Mouse (Mus musculus) testis, adult 2 months (tissue): Measurements from ENCODE around the gene Lemd2. TPM values are rescaled to one million over a fixed set of nuclear protein-coding genes. Genes with fewer than 3 reads are reported as not detected.

Experiments used
- H3K27ac ChIP-seq: fragments of 200-500 bp; 2 replicates; pipeline ENCODE4 v1.5.1; 2012; ENCODE audit warnings: low read depth, low read length; ENCODE audit not compliant: control insufficient read depth, insufficient read depth
- H3K27me3 ChIP-seq: fragments of 200-500 bp; 2 replicates; pipeline ENCODE4 v1.6.1; 2012; ENCODE audit warnings: mild to moderate bottlenecking, low read length, moderate library complexity; ENCODE audit not compliant: control insufficient read depth, insufficient read depth
- H3K36me3 ChIP-seq: fragments of 200-500 bp; 2 replicates; pipeline ENCODE4 v1.6.1; 2012; ENCODE audit warnings: mild to moderate bottlenecking, low read length; ENCODE audit not compliant: control insufficient read depth, insufficient read depth
- H3K4me1 ChIP-seq: fragments of 200-500 bp; 2 replicates; pipeline ENCODE4 v1.6.1; 2012; ENCODE audit warnings: low read length; ENCODE audit not compliant: control insufficient read depth, insufficient read depth
- H3K4me3 ChIP-seq: fragments of 200-500 bp; 2 replicates; pipeline ENCODE4 v1.5.1; 2012; ENCODE audit warnings: low read depth, mild to moderate bottlenecking, low read length, moderate library complexity, mixed read lengths; ENCODE audit not compliant: control insufficient read depth
- CTCF ChIP-seq: fragments of 200-500 bp; IDR thresholded peaks from 2 replicates; pipeline ENCODE4 v1.5.1; 2012; ENCODE audit warnings: low read depth, mild to moderate bottlenecking, inconsistent platforms, low read length, moderate library complexity; ENCODE audit not compliant: control insufficient read depth, insufficient read depth, insufficient replicate concordance
- POLR2A ChIP-seq: fragments of 200-500 bp; IDR thresholded peaks from 2 replicates; pipeline ENCODE4 v1.6.1; 2012; ENCODE audit warnings: low read depth, mild to moderate bottlenecking, inconsistent platforms, low read length, moderate library complexity; ENCODE audit not compliant: control insufficient read depth
- polyA plus RNA-seq: library from polyadenylated mRNA; depleted of rRNA; stranded (reverse); fragments of >200 nt; gene quantifications from 2 replicates; pipeline ENCODE4 v1.2.3, GENCODE M21; 2012; rRNA removed

Gene Lemd2
- polyA plus RNA-seq, 1 experiment, result 40.5 TPM

DNA sequence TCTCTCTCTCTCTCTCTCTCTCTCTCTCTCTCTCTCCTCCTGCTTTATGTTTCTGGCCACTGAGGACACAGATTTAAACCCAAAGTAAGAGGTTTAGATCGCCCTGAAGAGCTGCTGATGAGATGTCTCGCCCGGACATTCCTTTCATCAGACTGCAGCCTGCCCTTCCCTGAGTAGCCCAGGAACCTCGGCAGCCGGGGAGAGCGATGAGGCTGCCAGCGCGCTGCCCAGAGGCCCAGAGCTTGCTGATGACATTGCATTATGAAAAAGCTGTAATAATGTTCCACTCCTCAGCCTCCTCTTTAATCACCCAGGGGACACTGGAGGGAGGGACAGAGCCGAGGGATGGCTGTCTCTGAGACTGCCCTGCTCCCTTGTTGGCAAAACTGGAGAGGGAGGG lies 64.0 kb downstream of the Lemd2 start:
- H3K36me3 ChIP-seq, result no peaks in the 10 kb centered on the region
- TF ChIP-seq CTCF (no peak), POLR2A (no peak)
- no peaks in the 10 kb centered on the region for H3K27me3 ChIP-seq
- H3K4me3 ChIP-seq, result no peak overlapping the region
- H3K4me1 ChIP-seq, result peaks cover 2% of the 10 kb centered on the region; the same call in 1 of the 2 replicates
- H3K27ac ChIP-seq, result no peak overlapping the region

Other genes starting within 250 kb of the Lemd2 start
- gene Zbtb9, start 231.3 kb downstream of the Lemd2 start, polyA plus RNA-seq, result 9.8 and 11.9 TPM in 2 replicates
- 14.3 and 18.3 TPM in 2 replicates for gene Bak1, start 175.5 kb downstream of the Lemd2 start, polyA plus RNA-seq
- 32.7 and 34.2 TPM in 2 replicates for gene Itpr3, start 147.2 kb downstream of the Lemd2 start, polyA plus RNA-seq
- 1,024 and 1,028 TPM in 2 replicates for gene Uqcc2, start 70.6 kb downstream of the Lemd2 start, polyA plus RNA-seq
- 0.05 and 0.06 TPM in 2 replicates for gene Ip6k3, start 36.7 kb downstream of the Lemd2 start, polyA plus RNA-seq